ENCODE assay signal across 8 mouse cellular contexts in the genomic region with DNA sequence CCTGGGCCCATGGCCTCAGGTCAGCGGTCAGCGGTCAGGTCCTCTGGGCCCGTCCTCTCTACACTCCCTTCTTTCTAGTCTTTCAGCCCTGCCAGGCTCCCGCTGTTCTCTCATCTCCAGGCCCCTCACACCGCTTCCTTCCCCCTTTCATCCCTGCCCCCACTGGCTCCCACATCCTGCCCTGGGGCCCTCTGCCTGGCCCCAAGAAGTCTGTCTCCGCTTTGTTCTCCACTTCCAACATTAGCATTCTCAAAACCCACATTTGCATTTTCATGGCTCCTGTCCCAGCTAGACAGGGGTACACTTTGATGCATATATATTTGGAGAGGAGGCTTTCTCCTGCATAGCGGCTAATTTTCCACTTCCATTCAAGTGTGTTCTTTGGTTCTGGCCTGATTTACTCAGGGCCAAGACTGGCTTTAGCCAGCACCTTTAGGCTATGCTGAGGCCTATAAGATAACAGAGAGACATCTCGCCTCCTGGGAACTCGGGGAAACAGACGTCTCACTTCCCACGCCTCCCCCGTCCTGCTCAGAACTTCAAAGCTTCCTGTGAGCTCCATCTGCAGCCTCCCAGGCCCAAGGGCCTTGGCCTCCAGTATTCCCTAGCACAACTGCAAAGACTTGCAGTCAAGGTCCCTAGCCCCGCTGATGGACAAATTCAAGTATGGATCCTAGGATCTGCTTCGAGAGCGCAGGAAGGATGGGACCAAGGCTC.
A peak's percentile ranks its signal among the peaks of the same experiment; 100 is the strongest.
DNase-seq lines count a peak whose midpoint lies in the region; ATAC-seq lines count a peak whose summit lies in the region.

No protein-coding gene starts in this region.

- no peak overlapping the region for H3K4me3 ChIP-seq in hindbrain, embryonic 16.5 days (ENCODE audit: low read length)

- H3K27me3 ChIP-seq in hindbrain, embryonic 16.5 days (replicated peaks; ENCODE audit: control insufficient read depth, insufficient read depth, low read length): peaks cover 2% of the 10 kb centered on the region; the same call in 1 of the 2 replicates

- H3K4me1 ChIP-seq in hindbrain, embryonic 16.5 days (ENCODE audit: control insufficient read depth, insufficient read depth, low read depth, low read length): peaks cover 14% of the 10 kb centered on the region

- H3K4me2 ChIP-seq in hindbrain, embryonic 16.5 days (ENCODE audit: low read length): peak overlapping the region; percentile 24; the same call in 1 of the 2 replicates

- no peaks in the 10 kb centered on the region for H3K36me3 ChIP-seq in hindbrain, embryonic 16.5 days (ENCODE audit: control insufficient read depth, insufficient read depth, low read length)

- peak; percentile 76 for ATAC-seq in hindbrain, embryonic 16.5 days

- H3K9me3 ChIP-seq in hindbrain, embryonic 16.5 days (ENCODE audit: control insufficient read depth, low read length): no peaks in the 10 kb centered on the region

- DNase-seq in adrenal gland, postnatal 10 days: peak; percentile 35
- no peak for DNase-seq in adrenal gland, adult 8-10 months
- peak; percentile 47 for DNase-seq in retina, postnatal 1 day
- no peak for DNase-seq in retina, embryonic 14.5 days (ENCODE audit: low spot score)
- peak; percentile 66 for DNase-seq in mesoderm, embryonic 11.5 days (ENCODE audit: low read depth, low spot score)
- peak; percentile 76 for DNase-seq in thymus, postnatal 25 days
- DNase-seq in urinary bladder, adult 18-20 months (ENCODE audit: low spot score in 2 of 2): no peak

- 0 out of 2 replicates have a peak overlapping the region, but pooled peaks have one; percentile 18 for H3K9ac ChIP-seq in hindbrain, embryonic 16.5 days (ENCODE audit: low read depth, low read length)

- peak overlapping the region; percentile 80 for H3K27ac ChIP-seq in hindbrain, embryonic 16.5 days (ENCODE audit: low read depth, low read length)

- WGBS in hindbrain, embryonic 16.5 days: 8% methylated on average over 15 of the region's 15 CpGs

Comparison
In these comparisons a context has a peak if more than half of its experiments do, and no peak if none do; other contexts are left out.
1. DNase-seq: peak in adrenal gland, postnatal 10 days (single experiment), retina, postnatal 1 day (single experiment), mesoderm, embryonic 11.5 days (single experiment) and thymus, postnatal 25 days (single experiment); none in adrenal gland, adult 8-10 months (single experiment), retina, embryonic 14.5 days (single experiment) and urinary bladder, adult 18-20 months (0 of 2).